Mouse (Mus musculus) lung, embryonic 15.5 days (tissue): ENCODE measurements at regions not wholly inside any gene's neighbourhood (a gene's known extent, or its start where the extent isn't known, plus 50 kb on each side); places are given as distances from the start of the nearest gene placed in this dataset.

ENCODE experiments used
- ATAC-seq: fragments of 200-750 bp; cut with Nextera tagmentation; 2 replicates; pipeline ENCODE4 v1.8.0; 2017; ENCODE audit warnings: moderate number of reproducible peaks, borderline replicate concordance; ENCODE audit not compliant: low FRiP score, low TSS enrichment; ENCODE audit errors: extremely low read depth
- H3K27ac ChIP-seq: fragments of 300-500 bp; sonication (generic); 2 replicates; pipeline ENCODE4 v1.5.1; 2015; ENCODE audit warnings: moderate library complexity, mild to moderate bottlenecking, inconsistent platforms
- H3K27me3 ChIP-seq: fragments of 300-500 bp; sonication (generic); 2 replicates; pipeline ENCODE4 v1.6.1; 2015; ENCODE audit warnings: inconsistent platforms
- H3K36me3 ChIP-seq: fragments of 300-500 bp; sonication (generic); 2 replicates; pipeline ENCODE4 v1.6.1; 2015; ENCODE audit warnings: inconsistent platforms
- H3K4me1 ChIP-seq: fragments of 300-500 bp; sonication (generic); 2 replicates; pipeline ENCODE4 v1.6.1; 2015; ENCODE audit warnings: inconsistent platforms
- H3K4me2 ChIP-seq: fragments of 300-500 bp; sonication (generic); 2 replicates; pipeline ENCODE4 v1.6.1; 2015; ENCODE audit warnings: inconsistent platforms, mild to moderate bottlenecking, moderate library complexity
- H3K4me3 ChIP-seq: fragments of 300-500 bp; sonication (generic); 2 replicates; pipeline ENCODE4 v1.5.1; 2015; ENCODE audit warnings: mild to moderate bottlenecking, inconsistent platforms
- H3K9ac ChIP-seq: fragments of 300-500 bp; sonication (generic); 2 replicates; pipeline ENCODE4 v1.6.1; 2015; ENCODE audit warnings: inconsistent platforms
- H3K9me3 ChIP-seq: fragments of 300-500 bp; sonication (generic); 2 replicates; pipeline ENCODE4 v1.6.1; 2016; ENCODE audit warnings: inconsistent platforms
- WGBS: fragments of 180-500 bp; shearing (Covaris S2); methylation state at CpG from one replicate; pipeline ENCODE4 v1.1.7; 2015; 5-methylcytosine and 5-hydroxymethylcytosine counted together

DNA sequence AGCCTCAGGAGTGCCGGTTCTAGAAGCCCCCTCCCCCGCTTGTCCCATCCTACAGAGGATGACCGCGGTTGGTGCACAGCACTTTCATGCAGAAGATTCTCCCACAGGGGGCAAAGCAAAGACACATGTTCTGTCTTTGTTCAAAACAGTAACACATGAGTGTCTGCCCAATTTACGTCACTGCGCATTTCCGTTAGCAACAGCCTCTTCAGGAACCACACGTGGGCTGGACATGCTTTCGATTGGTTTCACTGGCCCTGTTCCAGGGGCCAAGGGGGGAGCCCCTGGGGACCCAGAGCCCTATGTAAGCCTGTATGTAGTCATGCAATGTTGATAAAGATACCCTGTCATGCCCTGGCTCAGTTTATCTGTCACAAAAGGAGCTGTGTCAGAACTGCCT lies 116.2 kb upstream of the Twist2 start:
- Histone ChIP-seq H3K27me3 (no peaks in the 10 kb centered on the region), H3K4me1 (no peaks in the 10 kb centered on the region), H3K9me3 (no peaks in the 10 kb centered on the region), H3K9ac (no peak overlapping the region), H3K4me3 (no peak overlapping the region), H3K27ac (no peak overlapping the region), H3K36me3 (no peaks in the 10 kb centered on the region), H3K4me2 (no peak overlapping the region)
- 70% methylated on average over 9 of the region's 9 CpGs for WGBS
- ATAC-seq = no peak

DNA sequence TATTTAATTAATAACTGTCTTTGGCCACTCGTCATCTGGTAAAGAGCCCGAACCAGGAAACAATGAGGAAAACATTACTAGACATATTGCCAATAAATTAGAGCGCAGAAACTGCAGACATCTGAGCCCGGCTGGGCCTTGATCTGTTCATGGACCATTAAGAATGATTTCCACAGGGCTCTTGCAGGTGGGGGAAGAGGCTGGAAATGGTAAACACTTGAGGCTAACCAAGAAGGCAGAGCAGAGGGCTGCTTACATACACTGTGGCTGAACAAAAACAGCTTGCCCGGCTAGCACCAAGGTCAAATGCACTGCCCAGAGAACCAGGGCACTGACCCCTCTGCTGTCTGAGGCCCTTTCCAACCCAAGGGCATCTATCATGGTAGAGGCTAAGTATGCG lies 115.5 kb upstream of the Twist2 start:
- no peak for ATAC-seq
- H3K27me3 ChIP-seq = no peaks in the 10 kb centered on the region
- no peak overlapping the region for H3K27ac ChIP-seq
- no peaks in the 10 kb centered on the region for H3K9me3 ChIP-seq
- no peak overlapping the region for H3K4me3 ChIP-seq
- H3K9ac ChIP-seq = no peak overlapping the region
- H3K36me3 ChIP-seq = no peaks in the 10 kb centered on the region
- no peaks in the 10 kb centered on the region for H3K4me1 ChIP-seq
- 58% methylated on average over 6 of the region's 6 CpGs for WGBS
- H3K4me2 ChIP-seq = no peak overlapping the region

DNA sequence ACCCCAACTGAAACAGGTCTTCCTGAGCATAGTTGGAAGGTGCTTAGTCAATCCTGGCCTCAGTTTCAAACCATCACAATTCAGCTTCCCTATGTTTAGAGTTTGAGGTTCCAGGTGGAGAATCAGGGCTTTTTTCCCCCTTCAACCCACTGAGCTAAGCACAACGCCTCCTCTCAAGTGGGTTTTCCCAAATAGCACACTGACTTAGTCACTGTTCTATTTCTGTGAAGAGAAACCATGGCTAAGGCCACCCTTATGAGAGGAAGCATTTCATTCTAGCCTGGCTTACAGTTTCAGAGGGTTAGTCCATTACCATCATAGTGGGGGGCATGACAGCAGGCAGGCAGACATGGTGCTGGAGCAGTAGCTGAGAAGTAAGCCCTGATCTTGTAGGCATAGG lies 109.7 kb upstream of the Twist2 start:
- no peaks in the 10 kb centered on the region for H3K36me3 ChIP-seq
- 72% methylated on average over 1 of the region's 1 CpGs for WGBS
- no peaks in the 10 kb centered on the region for H3K27me3 ChIP-seq
- no peak overlapping the region for H3K9ac ChIP-seq
- no peaks in the 10 kb centered on the region for H3K4me1 ChIP-seq
- no peak overlapping the region for H3K27ac ChIP-seq
- H3K4me2 ChIP-seq = no peak overlapping the region
- no peak overlapping the region for H3K4me3 ChIP-seq
- ATAC-seq = no peak
- no peaks in the 10 kb centered on the region for H3K9me3 ChIP-seq

DNA sequence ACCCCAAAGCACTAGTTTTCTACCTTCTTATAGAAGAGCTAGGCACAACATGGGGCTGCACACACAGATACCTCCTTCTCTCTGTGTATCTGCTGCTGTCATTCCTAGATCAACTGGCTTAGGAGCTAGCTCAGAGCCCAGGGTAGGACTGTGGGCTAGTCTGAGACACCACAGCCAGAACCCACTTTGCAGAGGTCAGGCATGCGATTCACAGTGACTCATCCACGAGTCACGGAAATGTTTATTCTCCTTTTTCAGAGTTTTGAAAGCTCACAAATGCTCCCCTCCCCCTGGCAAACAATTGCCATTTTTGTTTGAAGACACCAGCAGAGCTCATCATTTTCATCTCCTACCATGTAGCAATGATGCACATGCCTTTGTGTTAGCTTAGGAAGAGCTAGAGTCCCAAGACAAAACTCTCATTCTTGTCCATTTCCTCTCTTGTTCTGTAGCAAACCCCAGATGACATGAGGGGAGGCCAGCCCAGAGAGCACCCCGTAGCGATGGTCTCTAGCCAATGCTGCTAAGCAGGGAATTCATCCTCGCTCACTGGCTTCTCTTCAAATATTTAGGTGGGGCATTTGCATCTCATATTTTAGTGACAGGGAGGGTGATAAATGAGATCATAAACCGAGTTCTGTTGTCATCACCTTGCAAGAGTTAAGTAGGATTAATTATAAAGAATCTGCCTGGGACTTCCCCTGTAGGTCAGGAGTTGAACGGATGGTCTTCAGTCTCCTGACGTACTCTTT lies 108.4 kb upstream of the Twist2 start:
- H3K4me2 ChIP-seq = no peak overlapping the region
- no peak overlapping the region for H3K9ac ChIP-seq
- no peak overlapping the region for H3K27ac ChIP-seq
- no peaks in the 10 kb centered on the region for H3K9me3 ChIP-seq
- no peaks in the 10 kb centered on the region for H3K36me3 ChIP-seq
- H3K27me3 ChIP-seq = no peaks in the 10 kb centered on the region
- H3K4me1 ChIP-seq = no peaks in the 10 kb centered on the region
- no peak for ATAC-seq
- H3K4me3 ChIP-seq = no peak overlapping the region
- 50% methylated on average over 9 of the region's 9 CpGs for WGBS

DNA sequence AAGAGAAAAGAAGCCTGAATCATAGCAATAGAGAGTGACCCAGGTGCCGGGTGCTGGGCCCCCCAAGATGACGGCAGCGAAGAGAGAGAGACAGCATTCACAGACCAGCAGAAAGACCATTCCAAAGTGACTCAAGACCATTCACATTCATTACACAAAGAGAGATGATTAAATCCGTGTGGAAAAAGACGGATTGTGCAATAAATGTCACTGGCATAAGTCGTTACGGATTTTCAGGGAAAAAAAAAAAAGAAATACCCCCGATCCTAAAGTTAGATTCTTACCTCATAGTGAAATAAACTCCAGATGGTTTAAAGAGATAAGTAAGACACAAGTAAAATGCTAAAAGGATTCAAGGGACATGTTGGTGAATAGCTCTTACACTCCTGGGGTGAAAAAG lies 104.2 kb upstream of the Twist2 start:
- WGBS = 60% methylated on average over 8 of the region's 8 CpGs
- H3K36me3 ChIP-seq = no peaks in the 10 kb centered on the region
- no peak for ATAC-seq

DNA sequence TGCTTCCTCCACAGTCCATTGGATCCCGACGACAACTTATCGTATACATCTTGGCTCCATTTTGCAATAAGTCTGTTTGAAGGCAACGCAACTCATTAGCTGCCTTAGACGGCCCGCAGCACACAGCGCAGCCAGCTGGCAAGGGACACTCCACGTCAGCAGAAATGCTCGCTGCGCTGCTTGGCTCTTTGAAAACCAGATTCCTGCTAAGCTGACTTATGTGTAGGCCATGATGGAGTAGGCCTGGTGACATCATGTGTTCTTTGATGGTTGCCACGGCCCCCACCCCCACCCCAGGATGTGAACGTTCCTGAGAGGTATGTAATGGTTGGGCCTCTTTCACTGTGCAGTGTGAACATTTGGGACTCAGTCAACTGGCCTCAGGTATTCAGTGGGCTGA lies 99.8 kb upstream of the Twist2 start:
- Histone ChIP-seq H3K4me2 (no peak overlapping the region), H3K9ac (no peak overlapping the region), H3K4me3 (no peak overlapping the region), H3K9me3 (no peaks in the 10 kb centered on the region), H3K4me1 (peaks cover 9% of the 10 kb centered on the region; the same call in 1 of the 2 replicates), H3K27ac (peak overlapping the region; percentile 51; the same call in 1 of the 2 replicates), H3K36me3 (no peaks in the 10 kb centered on the region), H3K27me3 (no peaks in the 10 kb centered on the region)
- 48% methylated on average over 12 of the region's 12 CpGs for WGBS
- peak; percentile 91 for ATAC-seq

More for the DNA sequence above, 104.2 kb upstream of the Twist2 start:
- H3K4me3 ChIP-seq = no peak overlapping the region
- no peak overlapping the region for H3K9ac ChIP-seq
- H3K4me2 ChIP-seq = no peak overlapping the region
- H3K27ac ChIP-seq = no peak overlapping the region
- H3K27me3 ChIP-seq = no peaks in the 10 kb centered on the region
- no peaks in the 10 kb centered on the region for H3K9me3 ChIP-seq
- peaks cover 9% of the 10 kb centered on the region; the same call in 1 of the 2 replicates for H3K4me1 ChIP-seq

DNA sequence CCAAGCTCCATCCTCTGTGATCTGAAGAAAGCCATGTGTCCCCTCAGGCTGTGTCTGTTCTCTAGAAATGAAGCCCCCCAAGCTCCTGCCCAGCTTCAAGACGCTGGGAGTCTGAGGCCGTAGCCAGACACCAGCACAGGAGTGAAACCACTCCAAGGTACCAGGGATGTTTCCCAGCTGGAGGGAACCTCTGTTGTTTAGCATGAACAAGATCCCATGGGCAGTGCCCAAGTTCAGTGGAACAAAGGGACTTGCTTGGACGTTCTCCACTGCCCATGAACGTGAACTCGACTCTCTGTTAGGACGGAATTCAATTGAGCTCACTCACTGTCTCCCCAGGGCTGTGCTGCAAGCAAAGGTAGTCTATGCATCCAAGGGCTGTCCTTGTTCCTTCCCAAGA lies 99.2 kb upstream of the Twist2 start:
- 70% methylated on average over 6 of the region's 6 CpGs for WGBS
- Histone ChIP-seq H3K9ac (no peak overlapping the region), H3K4me1 (peaks cover 9% of the 10 kb centered on the region; the same call in 1 of the 2 replicates), H3K36me3 (no peaks in the 10 kb centered on the region), H3K4me3 (no peak overlapping the region), H3K27me3 (no peaks in the 10 kb centered on the region), H3K4me2 (no peak overlapping the region), H3K9me3 (no peaks in the 10 kb centered on the region), H3K27ac (no peak overlapping the region)
- ATAC-seq = no peak

DNA sequence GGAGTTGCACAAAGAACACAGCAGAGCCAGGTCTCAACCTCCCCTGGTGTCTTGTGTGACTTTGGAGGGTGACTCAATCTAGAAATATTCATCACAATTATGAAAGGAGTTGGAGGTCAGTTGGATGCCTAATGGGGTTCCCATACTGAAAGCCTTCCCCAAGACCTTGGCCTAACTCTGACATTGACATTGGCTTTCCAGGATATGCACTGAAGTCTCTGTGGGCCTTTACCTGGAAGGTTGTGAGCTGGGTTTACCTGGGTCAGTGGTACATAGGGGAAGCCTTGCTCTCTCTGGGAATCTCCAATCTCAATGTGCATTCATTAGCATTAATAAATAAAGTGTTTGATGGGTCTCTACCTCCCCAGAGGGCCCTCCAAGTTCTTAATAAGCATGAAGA lies 98.5 kb upstream of the Twist2 start:
- Histone ChIP-seq H3K9me3 (no peaks in the 10 kb centered on the region), H3K9ac (no peak overlapping the region), H3K27me3 (no peaks in the 10 kb centered on the region), H3K36me3 (no peaks in the 10 kb centered on the region), H3K27ac (no peak overlapping the region), H3K4me3 (no peak overlapping the region), H3K4me2 (no peak overlapping the region), H3K4me1 (peaks cover 9% of the 10 kb centered on the region; the same call in 1 of the 2 replicates)
- no peak for ATAC-seq

DNA sequence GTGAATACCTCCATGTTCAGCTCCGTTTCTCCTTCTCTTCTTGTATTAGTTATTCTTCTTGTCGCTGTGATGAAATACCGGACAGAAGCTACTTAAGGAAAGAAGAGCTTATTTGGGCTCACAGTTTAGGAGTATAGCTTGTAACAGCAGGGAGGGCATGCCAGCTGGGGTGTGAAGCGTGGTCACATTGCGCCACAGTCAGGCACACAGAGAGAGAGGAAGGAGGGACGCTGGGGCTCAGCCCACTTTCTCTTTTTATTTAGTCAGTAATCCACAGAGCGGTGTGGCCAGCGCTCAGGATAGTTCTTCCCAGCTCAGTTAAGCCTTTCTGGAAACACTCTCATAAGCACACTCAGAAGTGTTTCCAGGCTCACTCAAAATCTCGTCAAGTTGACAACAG lies 95.8 kb upstream of the Twist2 start:
- Histone ChIP-seq H3K4me1 (peaks cover 10% of the 10 kb centered on the region), H3K4me2 (no peak overlapping the region), H3K4me3 (no peak overlapping the region), H3K27ac (no peak overlapping the region), H3K27me3 (no peaks in the 10 kb centered on the region), H3K9ac (no peak overlapping the region), H3K36me3 (no peaks in the 10 kb centered on the region), H3K9me3 (no peaks in the 10 kb centered on the region)
- WGBS = 71% methylated on average over 9 of the region's 9 CpGs
- ATAC-seq = no peak

DNA sequence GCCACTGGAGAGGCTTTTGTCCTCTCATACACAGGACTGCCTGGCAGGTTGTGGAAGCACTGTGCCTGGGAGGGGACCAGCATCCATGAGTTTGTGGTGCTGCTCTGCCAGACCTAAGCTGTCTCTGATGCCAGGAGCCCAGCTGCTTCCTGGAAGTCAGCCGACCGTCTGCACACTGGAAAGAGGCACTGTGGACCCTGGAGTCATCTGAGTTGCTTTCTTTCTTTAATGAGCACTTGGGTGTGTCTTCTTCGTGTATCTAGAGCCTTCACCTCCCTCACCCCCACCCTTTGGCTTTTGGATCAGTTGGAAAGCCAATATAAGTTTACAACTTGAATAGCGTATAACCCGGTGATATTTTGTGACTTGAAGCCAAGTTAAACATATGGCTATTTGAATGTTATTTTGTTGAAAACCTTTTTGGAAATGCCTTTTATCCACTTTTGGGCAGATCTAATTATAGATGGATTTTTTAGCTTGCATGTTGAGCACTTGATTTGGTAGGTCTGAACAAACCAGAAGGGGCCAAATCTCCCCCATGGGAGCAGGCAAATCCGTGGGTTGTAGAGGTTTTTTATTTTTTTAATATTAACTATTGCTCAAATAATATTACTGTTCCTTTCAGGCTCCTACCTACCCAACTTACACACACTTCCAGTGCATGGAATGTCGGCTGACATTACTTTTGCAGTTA lies 92.6 kb upstream of the Twist2 start:
- no peak overlapping the region for H3K27ac ChIP-seq
- H3K4me3 ChIP-seq = no peak overlapping the region
- H3K36me3 ChIP-seq = no peaks in the 10 kb centered on the region
- no peaks in the 10 kb centered on the region for H3K9me3 ChIP-seq
- no peaks in the 10 kb centered on the region for H3K27me3 ChIP-seq
- H3K9ac ChIP-seq = no peak overlapping the region
- peaks cover 5% of the 10 kb centered on the region for H3K4me1 ChIP-seq
- no peak for ATAC-seq
- 47% methylated on average over 7 of the region's 7 CpGs for WGBS
- no peak overlapping the region for H3K4me2 ChIP-seq

DNA sequence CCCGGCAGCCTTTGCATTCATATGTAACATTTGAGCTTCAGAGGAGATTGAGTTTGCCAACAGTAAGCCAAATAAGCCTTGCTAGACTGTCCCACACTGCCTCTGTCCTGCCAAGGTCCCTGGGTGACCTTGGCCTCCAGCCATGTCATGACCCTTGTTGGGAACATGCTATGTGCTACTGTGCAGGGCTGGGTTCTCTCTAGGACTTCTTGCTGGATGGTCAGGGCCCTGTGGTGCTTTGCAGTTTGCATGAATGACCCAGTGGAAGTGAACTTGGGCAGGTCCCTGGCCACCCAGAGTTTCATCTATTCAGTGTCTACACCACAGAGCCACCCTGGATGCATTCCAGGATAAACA lies 92.0 kb upstream of the Twist2 start:
- Histone ChIP-seq H3K4me1 (peaks cover 5% of the 10 kb centered on the region), H3K36me3 (no peaks in the 10 kb centered on the region), H3K9ac (no peak overlapping the region), H3K4me2 (no peak overlapping the region), H3K9me3 (no peaks in the 10 kb centered on the region), H3K27ac (no peak overlapping the region), H3K4me3 (no peak overlapping the region), H3K27me3 (no peaks in the 10 kb centered on the region)
- no peak for ATAC-seq
- WGBS = 70% methylated on average over 1 of the region's 1 CpGs

DNA sequence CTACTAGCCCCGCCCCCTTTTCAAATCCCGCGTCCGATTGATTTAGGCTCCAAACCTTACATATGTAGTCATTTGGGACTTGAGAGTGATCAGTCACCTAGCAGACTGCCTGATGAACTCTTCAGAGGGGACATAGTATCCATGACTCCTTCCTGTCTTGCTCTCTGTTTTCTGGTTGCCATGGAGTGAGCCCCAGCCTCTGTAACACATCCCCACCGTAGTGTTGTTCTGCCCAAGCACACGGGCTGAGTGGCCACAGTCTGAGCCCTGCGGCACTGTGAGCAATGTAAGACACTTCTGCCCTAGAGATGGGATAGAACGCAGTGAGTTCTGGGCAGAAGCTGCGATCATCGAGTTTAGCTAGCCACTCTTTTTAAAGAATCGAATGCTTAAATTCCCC lies 88.1 kb upstream of the Twist2 start:
- ATAC-seq = no peak
- WGBS = 63% methylated on average over 11 of the region's 11 CpGs
- Histone ChIP-seq H3K4me3 (no peak overlapping the region), H3K9ac (no peak overlapping the region), H3K4me2 (no peak overlapping the region), H3K36me3 (no peaks in the 10 kb centered on the region), H3K9me3 (no peaks in the 10 kb centered on the region), H3K4me1 (peaks cover 15% of the 10 kb centered on the region), H3K27me3 (no peaks in the 10 kb centered on the region), H3K27ac (no peak overlapping the region)
